Mouse (Mus musculus): ENCODE data around the gene Gm49339. TPM values are rescaled to one million over a fixed set of nuclear protein-coding genes. Genes with fewer than 3 reads are reported as not detected.
"Not testable (repeated sequence)": the region's sequence is repeated elsewhere in the genome, so short reads cannot be mapped to it uniquely, and the experiment has no call there.

Gene Gm49339
- total RNA-seq (2015; ENCODE audit: low replicate concordance), result 1.4 and 7.5 TPM in 2 replicates
- total RNA-seq (2017; ENCODE audit: low replicate concordance), result 0.23 TPM in 1 of 2 replicates, not detected in the other

- ATAC-seq (replicated peaks; ENCODE audit: low FRiP score, poor library complexity, severe bottlenecking), result not testable (repeated sequence)
These were observed at the start of gene Gm49339, which contains the start of gene Lilr4b for GRCm38 (mm10) chr10:51480397-51480796. Gene Gm49339 (plus strand): TSS chr10:51480612. Gene Lilr4b (plus strand): TSS chr10:51480632.

DNA sequence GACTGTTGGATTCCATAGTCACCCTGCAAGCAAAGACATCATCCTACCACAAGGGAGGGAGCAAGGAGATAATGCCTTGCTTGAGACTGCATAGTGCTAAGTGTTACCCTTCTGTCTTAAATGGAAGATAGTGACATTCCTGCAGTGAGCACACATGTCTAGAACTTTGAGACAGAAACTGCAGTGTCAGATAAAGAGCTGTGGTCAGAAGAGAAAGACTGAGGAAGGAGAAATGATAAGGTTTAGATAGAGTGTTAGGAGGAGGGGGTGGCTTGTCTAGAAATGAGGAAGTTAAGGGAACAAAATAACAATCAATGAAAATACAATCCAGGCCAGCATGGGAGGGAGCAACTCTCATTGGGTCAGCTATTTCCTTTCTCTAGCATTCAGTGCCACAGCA lies 47.5 kb upstream of the Gm49339 start:
- no peak for ATAC-seq (replicated peaks; ENCODE audit: low FRiP score, poor library complexity, severe bottlenecking)

DNA sequence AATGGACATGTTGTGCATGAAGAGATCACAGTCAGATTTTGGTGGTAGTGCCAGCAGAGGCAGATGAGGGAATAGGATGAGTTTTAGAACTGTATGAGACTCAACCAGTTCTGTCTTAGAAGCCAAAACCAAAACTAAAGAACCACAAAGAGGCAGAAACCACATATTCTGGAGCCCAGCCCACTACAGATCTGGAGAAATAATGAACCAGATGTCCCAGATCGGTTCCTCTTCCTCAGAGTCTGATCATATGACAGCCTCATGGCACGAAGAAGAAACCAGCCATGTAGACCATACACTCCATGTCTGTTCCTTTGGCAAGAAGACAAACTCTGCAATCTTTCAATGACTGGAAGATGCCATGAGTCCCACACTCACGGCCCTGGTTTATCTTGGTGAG lies 44.7 kb upstream of the Gm49339 start:
- no peak for ATAC-seq (replicated peaks; ENCODE audit: low FRiP score, poor library complexity, severe bottlenecking)

- no peak for ATAC-seq (replicated peaks; ENCODE audit: low FRiP score, poor library complexity, severe bottlenecking)
These were observed 28.8 kb upstream of the Gm49339 start for GRCm38 (mm10) chr10:51451610-51452009.

DNA sequence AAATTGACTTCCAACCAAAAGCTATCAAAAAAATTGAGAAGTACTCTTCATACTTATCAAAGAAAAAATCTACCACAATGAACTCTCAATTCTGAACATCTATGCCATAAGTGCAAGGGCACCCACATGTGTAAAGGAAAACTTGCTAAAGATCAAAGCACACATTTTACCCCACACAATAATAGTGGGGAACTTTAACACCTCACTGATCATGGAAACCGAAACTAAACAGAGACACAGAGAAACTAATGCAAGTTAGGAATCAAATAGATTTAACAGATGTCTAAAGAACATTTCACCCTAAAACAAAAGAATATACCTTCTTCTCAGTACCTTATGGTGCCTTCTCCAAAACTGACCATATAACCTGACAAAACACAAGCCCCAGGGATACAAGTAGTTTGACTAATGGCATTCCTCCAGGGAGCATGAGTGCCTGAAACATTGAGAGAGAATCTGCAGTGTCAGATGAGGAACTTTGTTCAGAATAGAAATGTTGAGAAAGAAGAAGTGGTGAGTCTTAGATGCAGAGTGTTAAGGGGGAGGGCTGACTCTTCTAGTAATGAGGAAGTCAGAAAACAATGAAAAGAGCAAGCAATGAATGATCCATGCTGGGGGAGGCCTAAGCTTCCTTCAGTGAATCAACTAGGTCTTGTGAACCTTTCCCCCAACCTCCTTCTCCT lies 26.7 kb upstream of the Gm49339 start:
- no peak for ATAC-seq (replicated peaks; ENCODE audit: low FRiP score, poor library complexity, severe bottlenecking)

DNA sequence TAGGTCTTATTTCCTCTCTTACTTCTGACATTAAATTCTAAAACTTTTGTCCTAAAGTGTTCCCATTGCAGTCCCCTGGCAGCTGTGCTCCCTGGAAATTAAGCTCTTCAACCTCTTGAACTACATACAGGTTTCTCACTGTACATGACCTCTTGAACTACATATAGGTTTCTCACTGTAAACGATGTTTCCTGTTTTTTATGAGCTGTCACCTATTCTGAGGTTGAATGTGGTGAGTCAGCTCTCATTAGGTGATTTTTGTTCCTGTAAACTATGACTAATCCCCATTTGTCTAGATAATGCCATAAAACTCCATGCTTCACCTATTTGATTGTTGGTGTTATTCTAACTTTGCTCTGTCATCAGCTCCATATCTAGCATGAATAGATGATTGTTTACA lies 26.0 kb upstream of the Gm49339 start:
- no peak for ATAC-seq (replicated peaks; ENCODE audit: low FRiP score, poor library complexity, severe bottlenecking)

GRCm38 (mm10) chr10:51455762-51456161 lies 24.6 kb upstream of the Gm49339 start:
- no peak for ATAC-seq (replicated peaks; ENCODE audit: low FRiP score, poor library complexity, severe bottlenecking)

GRCm38 (mm10) chr10:51456369-51456768 lies 24.0 kb upstream of the Gm49339 start:
- no peak for ATAC-seq (replicated peaks; ENCODE audit: low FRiP score, poor library complexity, severe bottlenecking)

- ATAC-seq (replicated peaks; ENCODE audit: low FRiP score, poor library complexity, severe bottlenecking), result not testable (repeated sequence)
These were observed 16.6 kb upstream of the Gm49339 start for GRCm38 (mm10) chr10:51463800-51464199.

GRCm38 (mm10) chr10:51490691-51491090 lies 10.3 kb downstream of the Gm49339 start, which contains the start of gene Lilrb4a:
Gene Lilrb4a (plus strand): TSS chr10:51490956.
- not testable (repeated sequence) for ATAC-seq (replicated peaks; ENCODE audit: low FRiP score, poor library complexity, severe bottlenecking)

DNA sequence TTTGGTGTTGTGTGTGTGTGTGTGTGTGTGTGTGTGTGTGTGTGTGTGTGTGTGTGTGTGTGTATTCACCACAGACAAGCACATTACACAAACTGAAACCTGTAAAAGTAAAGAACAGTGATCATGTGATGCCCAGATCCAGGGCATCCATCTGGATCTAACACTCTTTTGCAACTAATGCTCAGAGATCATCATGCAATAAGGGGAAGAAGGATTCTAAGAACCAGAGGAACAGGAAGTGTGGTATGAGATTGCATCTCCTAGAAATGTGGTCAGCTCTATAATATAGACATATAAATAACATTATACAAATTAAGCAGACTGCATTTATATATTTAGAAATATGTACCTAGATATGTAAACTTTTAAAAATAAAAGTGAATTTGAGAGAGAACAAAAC lies 39.6 kb downstream of the Gm49339 start:
- no peak for ATAC-seq (replicated peaks; ENCODE audit: low FRiP score, poor library complexity, severe bottlenecking)

- ATAC-seq (replicated peaks; ENCODE audit: low FRiP score, poor library complexity, severe bottlenecking), result no peak
These were observed 41.0 kb downstream of the Gm49339 start for GRCm38 (mm10) chr10:51521453-51521852.

- ATAC-seq (replicated peaks; ENCODE audit: low FRiP score, poor library complexity, severe bottlenecking), result no peak
These were observed 45.7 kb downstream of the Gm49339 start for GRCm38 (mm10) chr10:51526090-51526489.

- ATAC-seq (replicated peaks; ENCODE audit: low FRiP score, poor library complexity, severe bottlenecking), result no peak
These were observed 46.2 kb downstream of the Gm49339 start for GRCm38 (mm10) chr10:51526633-51527032.

DNA sequence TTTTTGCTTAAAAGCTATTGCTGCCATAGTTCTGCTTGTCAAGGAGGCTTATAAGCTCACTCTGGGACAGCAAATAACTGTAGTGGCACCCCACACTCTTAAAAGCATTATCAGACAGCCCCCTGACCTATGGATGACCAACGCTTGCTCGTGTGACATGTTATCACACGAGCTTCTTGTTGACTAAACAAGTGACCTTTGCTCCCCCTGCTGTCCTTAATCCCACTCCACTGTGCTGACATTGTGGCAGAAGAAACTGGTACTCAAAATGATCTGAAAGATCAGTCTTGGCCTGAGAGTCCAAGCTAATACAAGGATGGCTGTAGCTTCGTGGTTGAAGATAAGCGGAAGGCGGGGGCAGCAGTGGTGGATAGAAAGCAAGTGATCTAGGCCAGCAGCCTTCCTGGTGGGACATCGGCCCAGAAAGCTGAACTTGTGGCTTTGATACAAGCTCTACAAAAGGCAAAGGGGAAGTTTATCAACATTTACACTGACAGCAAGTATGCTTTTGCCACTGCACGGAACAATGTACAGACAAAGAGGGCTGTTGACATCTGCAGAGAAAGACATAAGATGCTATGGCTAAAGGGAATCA lies 48.5 kb downstream of the Gm49339 start:
- peak; percentile 49 for ATAC-seq (replicated peaks; ENCODE audit: low FRiP score, poor library complexity, severe bottlenecking)

- peak; percentile 67 for ATAC-seq (replicated peaks; ENCODE audit: low FRiP score, poor library complexity, severe bottlenecking)
These were observed 49.1 kb downstream of the Gm49339 start for GRCm38 (mm10) chr10:51529497-51529896.

GRCm38 (mm10) chr10:51530813-51531212 lies 50.4 kb downstream of the Gm49339 start:
- ATAC-seq (replicated peaks; ENCODE audit: low FRiP score, poor library complexity, severe bottlenecking), result no peak
